Mouse (Mus musculus): ENCODE results near the gene Msh5.

DNA sequence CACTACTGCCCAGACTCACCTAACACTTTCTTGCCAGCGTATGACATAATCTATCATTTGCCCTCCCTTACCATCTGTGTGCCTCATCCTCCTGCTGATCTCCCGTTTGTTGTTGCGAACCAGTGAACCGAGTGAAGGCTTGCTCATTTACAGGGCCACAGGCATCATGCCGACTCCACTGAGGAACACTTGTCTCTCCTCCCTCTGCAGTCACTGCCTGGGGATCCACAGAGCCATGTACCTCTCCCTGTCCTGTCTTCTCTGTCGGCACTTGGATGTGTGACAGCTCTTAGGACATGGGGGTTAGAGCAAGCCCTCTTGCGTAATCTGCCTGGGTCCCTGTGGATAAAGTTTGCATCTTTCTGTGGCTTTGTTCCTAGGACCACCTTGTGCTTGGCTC lies 37.0 kb downstream of the Msh5 start:
- TF ChIP-seq CTCF (IDR thresholded peaks at IDR 0.05; ENCODE audit: control insufficient read depth, insufficient read depth, low read length) (no peak), POLR2A (IDR thresholded peaks at IDR 0.05; ENCODE audit: borderline replicate concordance, control insufficient read depth, low read depth, low read length) (no peak)

Data from bone marrow, adult 2 months (tissue).